Mouse (Mus musculus): Measurements from ENCODE around the gene Zfp956. TPM values are rescaled to one million over a fixed set of nuclear protein-coding genes. Genes with fewer than 3 reads are reported as not detected.

Zfp956 gene
- 1 to 10 TPM; 5.2 to 5.7 TPM for total RNA-seq (2021)
- long read RNA-seq, experiment 1, partial matches to known transcripts = 3 of 9 reads
- long read RNA-seq, experiment 1, other reads (novel, unspliced or antisense) = 1 of 9 reads
- long read RNA-seq, experiment 2, partial matches to known transcripts = 0 of 2 reads
- long read RNA-seq, experiment 2, other reads (novel, unspliced or antisense) = 0 of 2 reads

DNA sequence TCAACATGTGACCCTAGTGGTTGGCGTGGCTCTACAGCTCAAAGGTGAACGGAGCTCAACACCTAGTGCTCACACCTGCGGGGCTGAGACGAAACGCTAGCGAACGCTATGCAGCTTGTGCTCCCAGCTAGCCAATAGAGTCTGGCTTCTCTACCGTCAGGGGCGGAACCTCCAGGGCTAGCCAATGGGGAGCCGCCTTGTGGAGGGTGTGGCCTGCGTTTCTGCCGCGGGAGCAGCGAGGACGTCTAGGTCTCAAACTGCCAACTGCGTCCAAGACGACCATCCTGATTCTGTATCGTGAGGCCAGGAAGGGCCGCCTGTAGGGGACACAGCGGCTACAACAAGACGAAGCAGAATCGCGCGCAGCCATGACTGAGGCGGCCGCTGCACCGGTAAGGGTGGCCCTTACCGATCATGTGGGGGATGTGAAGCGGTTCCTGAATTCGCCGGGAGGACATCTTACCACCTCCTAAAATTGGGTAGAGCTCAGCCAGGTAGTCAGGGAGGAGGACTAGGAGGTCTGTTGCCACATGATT is at the start of gene Zfp956:
TSS of gene Zfp956 (plus strand) at position 200 of the 536 bp plus-strand sequence.
- DNase-seq = peak; percentile 96

DNA sequence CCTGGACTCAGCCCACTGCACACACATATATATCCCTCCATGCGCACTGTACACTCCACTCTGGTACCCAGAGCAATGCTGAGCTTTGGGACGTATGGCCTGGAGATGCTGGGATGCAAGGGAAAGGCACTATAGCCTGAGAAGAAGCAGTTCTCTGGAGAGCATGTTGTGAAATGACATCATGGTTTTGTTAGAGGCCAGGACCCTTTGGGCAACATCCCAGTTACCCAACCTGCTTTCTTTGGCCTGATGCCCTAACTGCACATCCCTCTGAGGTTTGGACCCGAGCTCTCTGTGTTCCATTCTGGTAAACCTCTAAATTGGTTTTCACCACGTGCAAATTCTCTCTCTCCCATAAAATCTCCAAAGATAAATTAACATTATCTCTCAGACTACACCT is 49.6 kb upstream of the Zfp956 start:
- no peak for DNase-seq

DNA sequence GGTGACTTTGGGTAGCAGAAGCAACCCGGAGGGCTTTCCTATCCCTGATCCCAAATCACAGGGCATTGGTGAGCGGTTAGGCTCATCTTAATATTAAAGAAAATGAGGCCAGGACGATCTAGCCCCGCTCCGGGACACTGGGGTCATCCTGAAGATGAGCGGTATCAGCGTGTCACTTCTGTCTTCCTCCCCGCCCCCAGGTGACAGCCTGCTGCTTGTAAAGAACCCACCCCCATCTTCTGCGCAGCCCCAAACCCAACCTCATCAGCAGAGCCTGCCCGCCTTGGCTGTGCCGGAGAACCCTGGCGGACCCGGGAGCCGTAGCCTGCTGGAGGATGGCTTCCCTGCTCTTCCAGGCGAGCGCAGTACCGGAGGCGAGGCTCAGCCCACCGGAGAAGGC is 48.8 kb upstream of the Zfp956 start:
- no peak for DNase-seq

DNA sequence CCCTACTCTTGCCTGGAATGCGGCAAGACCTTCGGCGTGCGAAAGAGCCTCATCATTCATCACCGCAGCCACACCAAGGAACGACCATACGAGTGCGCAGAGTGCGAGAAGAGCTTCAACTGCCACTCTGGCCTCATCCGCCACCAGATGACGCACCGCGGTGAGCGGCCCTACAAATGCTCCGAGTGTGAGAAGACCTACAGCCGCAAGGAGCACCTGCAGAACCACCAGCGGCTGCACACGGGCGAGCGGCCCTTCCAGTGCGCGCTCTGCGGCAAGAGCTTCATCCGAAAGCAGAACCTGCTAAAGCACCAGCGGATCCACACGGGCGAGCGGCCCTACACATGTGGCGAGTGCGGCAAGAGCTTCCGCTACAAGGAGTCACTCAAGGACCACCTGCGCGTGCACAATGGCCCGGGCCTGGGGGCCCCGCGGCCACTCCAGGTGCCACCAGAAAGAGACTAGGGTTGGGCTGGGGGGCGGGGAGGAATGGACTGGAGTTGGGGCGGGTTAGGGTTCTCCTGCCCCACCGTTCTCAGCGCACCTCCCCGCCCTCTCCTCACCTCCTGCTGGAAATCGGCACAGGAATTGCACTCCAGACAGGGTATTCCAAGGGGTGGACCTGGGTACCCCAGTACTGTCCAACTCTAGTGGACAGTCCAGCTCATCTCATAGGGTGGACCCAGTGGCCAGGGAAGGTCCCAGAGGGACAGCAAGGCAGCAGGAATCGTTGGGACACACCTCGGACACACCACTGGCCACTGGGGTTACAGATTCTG is 48.1 kb upstream of the Zfp956 start:
- DNase-seq = no peak

DNA sequence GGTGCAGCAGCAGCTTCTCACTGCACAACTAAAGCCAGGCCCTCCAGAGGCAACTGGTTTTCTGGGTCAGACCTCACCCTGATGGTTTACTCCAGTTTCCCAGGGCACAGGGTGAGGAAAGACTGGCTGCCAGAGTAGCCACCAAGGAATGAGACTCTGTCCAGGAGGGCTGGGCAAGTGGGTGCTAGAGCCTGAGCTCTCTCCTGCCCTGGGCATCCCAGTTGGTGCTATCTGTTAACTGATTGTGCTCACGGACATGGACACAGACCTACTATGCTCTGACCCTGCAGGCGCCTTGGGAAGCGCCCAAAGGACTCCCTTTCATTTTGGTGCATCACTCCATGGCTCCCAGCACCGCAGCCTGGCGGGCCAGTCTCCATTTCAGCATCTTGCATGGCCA is 46.9 kb upstream of the Zfp956 start:
- DNase-seq = no peak

DNA sequence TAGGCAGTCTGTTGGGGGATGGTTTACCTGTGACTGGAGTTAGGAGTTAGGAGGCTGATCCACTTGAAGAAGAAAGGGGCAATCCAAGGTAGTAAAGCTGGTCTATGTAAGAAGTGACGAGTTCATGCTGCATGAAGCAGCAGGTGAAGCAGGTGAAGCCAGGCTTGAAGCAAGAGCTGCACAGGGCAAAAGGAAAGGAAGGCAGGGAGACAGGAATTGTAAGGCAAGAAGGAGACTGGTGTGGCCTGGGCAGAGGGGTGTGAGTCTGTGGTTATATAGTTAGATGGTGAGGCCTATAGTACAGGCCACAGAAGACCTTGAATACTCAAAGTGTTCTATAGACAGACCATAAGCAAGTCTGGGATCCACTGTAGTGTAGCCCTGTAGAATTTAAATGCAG is 44.2 kb upstream of the Zfp956 start:
- no peak for DNase-seq

DNA sequence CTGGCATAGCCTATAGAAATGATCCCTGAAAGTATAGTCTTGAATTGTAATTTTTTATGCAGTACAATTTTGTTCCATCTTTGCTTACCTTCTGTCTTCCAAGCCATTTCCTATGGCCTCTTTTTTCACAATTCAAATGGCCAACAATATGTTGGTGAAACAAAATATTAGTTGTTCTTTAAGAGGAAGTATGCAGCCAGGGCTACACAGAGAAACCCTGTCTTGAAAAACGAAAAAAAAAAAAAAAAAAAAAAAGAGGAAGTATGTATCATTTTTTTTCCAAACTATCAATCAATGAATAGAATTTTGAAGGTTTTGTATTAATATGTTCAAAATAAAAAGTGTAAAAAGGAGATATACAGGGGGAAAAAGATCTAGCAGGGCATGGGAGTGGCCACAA is 41.5 kb upstream of the Zfp956 start:
- no peak for DNase-seq

DNA sequence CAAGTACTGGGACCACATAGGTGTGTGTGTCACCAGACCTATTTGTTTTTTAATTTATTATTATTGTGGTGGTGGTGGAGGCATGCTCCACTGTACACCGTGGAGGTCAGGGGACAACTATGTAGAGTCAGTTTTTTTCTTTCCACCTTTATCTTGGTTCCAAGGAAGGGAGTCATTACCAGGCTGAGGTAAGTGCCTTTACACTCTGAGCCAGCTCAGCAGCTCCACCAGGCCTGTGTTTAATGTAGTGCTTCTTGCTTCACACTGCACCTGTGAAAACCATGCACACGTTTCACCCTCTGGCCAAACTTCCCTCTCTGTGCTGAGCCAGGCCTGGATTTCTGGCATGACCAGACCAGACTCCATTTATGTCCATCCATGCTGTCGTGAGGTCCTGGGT is 40.2 kb upstream of the Zfp956 start:
- no peak for DNase-seq

DNA sequence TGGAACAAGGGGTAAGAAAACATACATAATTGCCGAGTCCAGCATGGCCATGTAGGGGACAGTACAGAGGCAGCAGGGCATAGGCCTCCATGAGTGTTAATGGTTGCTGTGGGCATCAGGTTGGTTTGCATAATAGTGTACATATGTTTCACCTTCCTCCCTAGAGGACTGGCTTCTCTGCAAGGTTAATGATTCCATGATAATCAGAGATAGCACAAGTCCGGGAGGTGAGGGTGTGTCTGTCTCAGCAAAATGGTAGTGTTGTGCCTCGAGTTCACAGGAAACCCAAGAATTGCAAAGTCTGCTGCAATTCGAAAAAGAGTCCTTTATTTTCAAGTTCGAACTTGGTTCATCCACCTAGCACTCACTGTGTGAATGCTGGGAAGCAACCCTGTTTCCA is 36.1 kb upstream of the Zfp956 start:
- DNase-seq = no peak

DNA sequence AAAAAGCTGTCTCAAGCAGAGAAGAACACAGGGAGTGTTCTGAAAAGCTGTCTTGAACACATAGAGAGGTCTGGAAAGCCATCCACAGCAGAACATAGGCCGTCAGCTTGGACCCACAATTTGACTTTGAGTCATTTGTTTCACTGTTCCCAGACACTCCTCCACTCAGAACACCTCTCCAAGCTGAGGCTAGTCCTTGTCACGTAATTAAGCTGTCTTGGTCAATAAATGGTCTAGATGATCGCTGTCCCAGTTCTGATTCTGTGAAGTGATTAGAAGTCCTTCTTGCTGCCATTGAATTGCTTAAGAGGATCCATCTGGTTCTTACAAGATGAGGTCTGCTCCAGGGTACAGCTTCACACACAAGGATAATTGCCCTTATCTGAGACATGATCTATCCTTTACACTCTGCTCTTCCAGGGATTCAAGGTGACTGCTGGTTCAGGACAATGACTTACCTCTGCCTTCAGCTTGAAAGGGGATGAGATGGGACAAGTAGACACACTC is 34.4 kb upstream of the Zfp956 start:
- no peak for DNase-seq

DNA sequence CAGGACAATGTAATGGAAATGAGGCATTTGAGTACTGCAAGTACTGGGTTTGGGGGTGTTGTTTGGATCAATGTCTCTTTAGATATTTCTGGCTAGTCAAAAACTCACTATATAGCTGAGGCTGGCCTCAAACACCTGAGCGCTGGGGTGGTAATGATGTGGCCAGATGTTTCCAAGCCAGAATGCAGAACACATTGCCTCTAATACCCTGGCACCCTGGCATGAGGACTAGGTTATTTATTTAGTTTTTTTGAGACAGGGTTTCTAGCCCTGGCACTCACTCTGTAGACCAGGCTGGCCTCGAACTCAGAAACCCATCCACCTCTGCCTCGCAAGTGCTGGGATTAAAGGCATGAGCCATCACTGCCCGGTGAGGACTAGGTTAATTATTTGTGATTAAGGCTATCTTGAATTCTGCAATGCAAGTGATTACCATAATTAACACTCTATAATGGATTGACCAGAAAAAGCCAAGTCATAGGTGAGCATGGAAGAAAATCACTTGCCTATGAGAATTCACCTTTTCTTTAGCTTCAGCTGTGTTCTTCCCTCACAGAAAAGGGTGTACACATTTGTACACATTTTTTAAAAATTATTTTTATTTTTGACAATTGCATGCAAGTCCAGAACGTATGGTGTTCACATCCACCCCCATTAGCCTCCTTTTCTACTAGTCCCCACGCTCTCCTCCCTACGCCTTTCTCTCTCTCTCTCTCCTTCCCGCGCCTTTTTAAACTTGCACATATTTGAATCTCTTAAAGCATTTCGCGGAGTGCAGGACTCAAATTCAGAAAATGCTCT is 33.3 kb upstream of the Zfp956 start:
- no peak for DNase-seq

DNA sequence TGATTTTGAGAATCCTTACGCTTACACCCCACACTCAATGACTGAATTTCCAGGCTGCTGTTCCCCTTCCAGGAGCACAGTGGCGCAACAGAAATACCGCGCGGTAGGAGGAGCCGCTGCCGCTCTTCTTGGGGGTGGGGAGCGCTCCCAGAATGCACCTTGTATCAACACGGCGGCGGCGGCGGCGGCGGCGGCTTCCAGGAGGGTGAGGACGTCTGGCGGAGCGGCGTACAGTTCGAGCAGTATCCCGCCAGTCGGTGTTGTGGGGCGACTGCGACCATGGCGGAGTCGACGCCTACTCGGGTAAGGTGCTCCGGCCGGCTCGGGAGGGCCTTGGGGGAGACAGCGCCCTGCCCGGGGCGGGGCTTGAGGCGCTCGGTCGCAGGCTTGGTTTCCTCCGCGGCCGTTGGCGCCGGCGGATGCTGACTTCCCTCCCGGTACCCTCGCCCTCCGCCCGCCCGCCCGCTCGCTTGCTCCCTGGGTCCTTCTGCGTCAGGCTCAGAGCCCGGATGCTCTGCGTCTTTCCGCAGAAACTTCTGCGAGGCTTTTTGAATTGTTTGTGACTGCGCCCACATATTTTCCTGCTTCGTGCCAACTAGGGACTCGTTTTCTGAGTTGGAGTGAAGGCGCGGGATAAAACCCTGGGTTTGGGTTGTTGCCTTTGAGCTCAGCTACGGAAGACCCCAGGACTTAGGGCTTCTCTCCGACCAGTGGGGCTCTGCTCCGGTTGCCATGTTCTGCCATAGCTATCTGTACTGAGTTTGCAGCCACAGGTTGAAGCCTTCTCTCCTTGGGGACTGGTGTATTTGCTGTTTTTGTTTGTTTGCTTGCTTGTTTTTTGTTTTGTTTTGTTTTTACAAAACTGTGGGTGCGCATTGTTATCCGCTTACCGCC is 32.5 kb upstream of the Zfp956 start, which contains the start of gene Zfp212:
TSS of gene Zfp212 (plus strand) at position 30 of the 894 bp plus-strand sequence.
- peak; percentile 90 to 92 for DNase-seq

DNA sequence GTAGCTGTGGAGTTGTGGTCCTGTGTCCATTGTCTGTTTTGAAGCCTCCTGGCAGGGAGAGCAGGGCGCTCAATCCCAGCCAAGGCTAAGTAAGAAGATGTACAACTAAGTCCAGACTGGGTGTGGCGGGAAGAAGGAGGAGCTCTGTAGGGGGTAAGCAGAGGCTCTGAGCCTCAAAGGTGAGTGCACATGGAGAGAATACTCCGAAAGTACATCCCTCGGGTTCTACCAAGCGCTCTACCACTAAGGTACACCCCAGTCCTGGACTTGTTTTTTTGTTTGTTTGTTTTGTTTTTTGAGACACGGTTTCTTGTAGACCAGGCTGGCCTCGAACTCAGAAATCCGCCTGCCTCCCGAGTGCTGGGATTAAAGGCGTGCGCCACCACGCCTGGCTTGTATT is 10.7 kb upstream of the Zfp956 start:
- DNase-seq = no peak

DNA sequence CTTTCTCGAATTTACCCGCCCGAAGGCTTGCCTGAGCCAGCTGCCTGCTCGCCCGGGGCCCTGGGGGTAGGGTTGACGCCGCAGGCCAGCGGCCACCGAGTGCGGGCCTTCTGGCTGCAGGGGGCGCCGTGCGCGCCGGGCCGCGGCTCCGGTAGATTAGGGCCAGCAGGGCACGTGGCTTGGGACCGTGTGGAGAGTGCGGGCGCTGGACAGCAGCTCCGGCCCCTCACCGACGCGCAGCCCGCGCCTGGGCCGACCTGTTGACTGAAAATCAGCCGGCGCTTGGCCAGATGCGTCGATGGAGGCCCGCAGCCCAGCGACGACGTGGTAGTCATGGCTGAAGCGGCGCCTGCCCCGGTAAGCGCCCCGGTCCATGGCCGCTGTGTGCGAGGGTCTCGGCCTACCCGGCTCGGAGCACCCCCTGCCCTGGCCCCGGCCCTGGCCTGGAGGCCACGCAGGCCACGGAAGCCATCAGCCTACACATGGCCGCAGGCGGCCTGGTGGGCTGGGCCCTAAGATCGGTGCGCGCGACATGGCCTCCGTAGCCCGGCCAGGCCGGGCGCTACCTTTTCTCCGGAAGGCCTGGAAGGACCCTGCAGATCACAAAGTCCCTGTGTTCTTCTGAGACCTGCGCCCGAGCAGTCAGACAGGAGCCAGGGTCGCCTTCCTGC is 10.0 kb upstream of the Zfp956 start:
- peak; percentile 84 to 88 for DNase-seq

DNA sequence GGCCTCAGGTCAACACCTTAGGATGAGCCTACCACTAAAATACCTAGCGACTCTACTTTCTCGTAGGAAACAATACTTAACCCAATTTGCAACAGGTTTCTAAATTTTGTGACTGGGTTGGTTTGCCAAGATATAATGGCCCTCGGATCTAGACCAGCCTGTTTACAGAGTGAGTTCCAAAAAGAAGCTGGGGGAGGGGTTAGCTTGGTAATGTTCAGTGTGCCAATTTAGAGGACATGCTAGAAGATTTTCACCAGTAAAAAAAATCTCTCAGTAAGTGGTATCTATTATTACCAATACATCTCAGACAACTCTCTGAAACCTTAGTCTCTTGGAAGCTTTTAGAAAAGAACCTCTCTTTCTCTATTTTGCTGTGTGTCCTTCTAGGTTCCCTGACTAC is 9.5 kb upstream of the Zfp956 start:
- DNase-seq = no peak

DNA sequence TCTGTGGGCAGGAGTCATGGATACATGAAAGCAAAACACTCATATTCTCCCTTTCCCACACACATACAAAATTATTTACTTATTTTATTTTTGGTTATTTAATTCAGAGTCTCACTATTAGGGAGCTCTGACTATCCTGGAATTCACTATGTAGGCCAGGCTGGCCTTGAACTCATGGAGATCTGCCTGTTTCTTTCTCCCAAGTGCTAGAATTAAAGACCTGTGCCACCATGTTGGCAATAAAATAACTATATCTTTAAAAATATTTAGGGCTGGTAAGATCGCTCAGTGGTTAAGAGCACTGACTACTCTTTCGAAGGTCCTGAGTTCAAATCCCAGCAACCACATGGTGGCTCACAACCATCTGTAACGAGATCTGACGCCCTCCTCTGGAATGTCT is 5.8 kb upstream of the Zfp956 start:
- no peak for DNase-seq

DNA sequence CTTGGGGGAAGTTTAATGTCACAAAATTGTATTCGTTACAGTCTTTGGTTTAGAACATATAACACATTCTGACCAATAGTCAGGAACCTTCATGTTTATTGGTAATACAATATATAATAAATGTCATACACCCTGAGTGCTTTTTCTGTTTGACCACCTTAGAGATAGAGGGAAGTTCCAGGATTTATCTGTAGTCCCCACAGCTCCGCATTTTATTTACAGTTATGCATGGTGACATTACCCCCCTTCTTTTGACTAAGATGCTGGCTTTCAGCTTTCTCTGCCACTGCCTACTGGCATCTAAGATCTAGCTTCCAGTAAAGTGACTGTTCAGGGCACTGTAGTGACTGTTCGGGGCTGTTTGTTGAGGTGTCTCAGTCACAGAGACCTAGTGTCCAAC is 1.2 kb downstream of the Zfp956 start:
- no peak for DNase-seq

DNA sequence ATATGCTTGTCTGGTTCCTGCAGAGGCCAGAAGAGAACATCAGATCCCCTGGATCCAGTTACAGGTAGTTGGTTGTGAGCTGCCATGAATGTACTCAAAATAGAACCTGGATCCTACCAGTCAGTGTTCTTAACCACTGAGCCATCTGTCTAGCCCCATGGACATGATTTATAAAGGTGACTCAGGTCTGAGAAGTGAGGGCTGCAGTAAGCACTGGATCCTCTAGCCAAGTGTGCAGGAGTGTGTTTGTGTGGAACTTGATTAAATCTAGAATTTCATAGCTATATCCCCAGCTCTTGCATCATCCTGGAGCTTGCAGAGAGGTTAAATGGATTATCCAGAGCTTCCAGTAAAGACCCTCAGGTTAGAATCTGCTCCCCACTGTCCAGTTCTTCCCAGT is 4.6 kb downstream of the Zfp956 start:
- no peak for DNase-seq

DNA sequence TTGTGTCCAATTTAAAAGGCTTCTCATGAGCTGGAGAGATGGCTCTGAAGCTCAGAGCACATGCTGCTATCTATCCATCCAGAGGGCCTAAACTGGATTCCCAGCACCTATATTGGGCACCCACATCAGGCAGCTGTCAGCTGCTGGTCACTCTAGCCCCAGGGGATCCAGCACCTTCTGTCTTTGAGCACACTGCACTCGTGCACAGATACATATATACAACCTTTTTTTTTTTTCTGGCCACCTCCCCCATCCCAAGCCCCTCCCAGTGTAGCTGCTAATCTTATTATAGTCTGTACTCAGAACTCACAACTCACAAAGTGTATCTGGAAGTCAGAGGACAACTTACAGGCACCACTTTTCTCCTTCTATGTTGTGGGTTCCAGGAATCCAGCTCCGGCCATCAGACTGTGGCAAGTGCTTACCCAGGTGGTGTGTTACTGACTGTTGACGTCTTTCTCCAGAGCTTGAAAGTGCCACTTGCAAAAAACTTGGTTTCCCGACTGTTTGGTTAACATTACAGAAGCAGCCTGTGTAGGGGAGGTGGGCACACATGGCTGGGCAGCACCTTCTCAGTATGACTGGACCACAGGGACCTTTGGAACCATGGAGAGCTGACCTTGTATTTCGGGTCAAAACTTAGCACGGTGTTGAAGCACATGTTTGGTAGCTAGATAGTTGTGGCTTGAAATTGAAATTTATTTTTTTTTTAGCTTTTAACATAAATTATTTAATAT is 7.7 kb downstream of the Zfp956 start:
- DNase-seq = no peak

DNA sequence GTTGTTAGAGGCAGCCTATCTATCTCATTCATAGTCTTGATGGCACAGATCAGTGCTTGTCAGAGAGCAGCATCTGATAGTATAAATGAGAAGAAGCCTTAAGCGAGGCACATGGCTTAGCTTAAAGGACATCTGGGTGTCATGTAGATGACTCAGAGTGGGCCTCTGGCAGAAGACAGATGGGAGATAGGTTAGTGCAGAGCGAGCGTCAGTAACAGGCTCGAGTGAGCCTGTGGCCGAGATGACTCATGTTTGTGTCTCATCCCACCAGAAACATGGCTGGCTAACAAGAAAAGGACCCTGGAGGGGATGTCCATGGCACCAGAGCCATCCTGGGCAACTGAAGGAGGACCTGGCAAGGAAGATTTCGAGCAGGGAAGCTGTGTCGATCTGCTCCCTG is 9.9 kb downstream of the Zfp956 start:
- DNase-seq = peak; percentile 56 to 61

Data from adrenal gland, postnatal 36 days (tissue).